Mouse (Mus musculus): ENCODE results near the gene Mprip. TPM values are rescaled to one million over a fixed set of nuclear protein-coding genes. Genes with fewer than 3 reads are reported as not detected.
"Not testable (repeated sequence)": the region's sequence is repeated elsewhere in the genome, so short reads cannot be mapped to it uniquely, and the experiment has no call there.

Gene Mprip
- polyA plus RNA-seq (2015; fragmentation: Nextera tagmentation; extraction: Ambion mirVana): 37.1 and 39.3 TPM in 2 replicates

GRCm38 (mm10) chr11:59661005-59661404 is at the start of gene Mprip:
Gene Mprip, plus strand, starts transcription at chr11:59661305.
- H3K27ac ChIP-seq: peak within 1 kb of the TSS; percentile 66
- peak within 1 kb of the TSS; percentile 56 for H3K4me2 ChIP-seq (replicated peaks)
- 56% methylated on average over 3 of the region's 3 CpGs for WGBS
- no peaks in the 10 kb centered on the region for H3K36me3 ChIP-seq
- no peak for ATAC-seq
- H3K4me3 ChIP-seq (replicated peaks): peak within 1 kb of the TSS; percentile 78
- H3K27me3 ChIP-seq: no peaks in the 10 kb centered on the region
- H3K9me3 ChIP-seq: no peaks in the 10 kb centered on the region
- peaks cover 41% of the 10 kb centered on the region for H3K4me1 ChIP-seq (replicated peaks)
- H3K9ac ChIP-seq (replicated peaks): peak within 1 kb of the TSS; percentile 57

DNA sequence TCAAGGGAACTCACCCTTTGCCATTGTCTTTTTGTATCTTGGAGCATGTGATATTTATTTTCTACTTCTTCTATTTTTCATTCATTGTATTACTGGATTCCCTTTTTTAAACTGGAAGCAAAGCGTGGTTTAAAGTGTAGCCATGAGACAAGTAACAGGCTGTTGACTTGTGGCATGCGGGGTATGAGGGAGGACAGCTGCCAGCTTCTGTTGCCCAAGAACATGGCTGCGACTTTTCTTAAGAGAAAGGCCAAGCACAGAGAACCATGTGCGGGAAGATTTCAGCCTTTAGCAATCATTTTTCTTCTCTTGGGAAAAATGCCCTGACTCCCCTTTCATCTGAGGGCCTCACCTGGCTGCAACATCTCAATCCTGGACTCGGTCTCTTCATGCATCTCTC is 49.5 kb upstream of the Mprip start:
- H3K27me3 ChIP-seq: no peaks in the 10 kb centered on the region
- no peak for ATAC-seq
- H3K27ac ChIP-seq: no peak overlapping the region
- no peak overlapping the region for H3K4me2 ChIP-seq (replicated peaks)
- 95% methylated on average over 5 of the region's 5 CpGs for WGBS
- H3K9ac ChIP-seq (replicated peaks): no peak overlapping the region
- H3K4me3 ChIP-seq (replicated peaks): no peak overlapping the region
- no peaks in the 10 kb centered on the region for H3K4me1 ChIP-seq (replicated peaks)
- H3K36me3 ChIP-seq: no peaks in the 10 kb centered on the region
- H3K9me3 ChIP-seq: no peaks in the 10 kb centered on the region

- 60% methylated on average over 4 of the region's 4 CpGs for WGBS
- no peaks in the 10 kb centered on the region for H3K9me3 ChIP-seq
- H3K36me3 ChIP-seq: no peaks in the 10 kb centered on the region
- no peak overlapping the region for H3K27ac ChIP-seq
- H3K4me3 ChIP-seq (replicated peaks): no peak overlapping the region
- no peaks in the 10 kb centered on the region for H3K27me3 ChIP-seq
- no peak overlapping the region for H3K9ac ChIP-seq (replicated peaks)
- ATAC-seq: no peak
- no peaks in the 10 kb centered on the region for H3K4me1 ChIP-seq (replicated peaks)
- no peak overlapping the region for H3K4me2 ChIP-seq (replicated peaks)
Observed at GRCm38 (mm10) chr11:59614120-59614519, 47.0 kb upstream of the Mprip start.

DNA sequence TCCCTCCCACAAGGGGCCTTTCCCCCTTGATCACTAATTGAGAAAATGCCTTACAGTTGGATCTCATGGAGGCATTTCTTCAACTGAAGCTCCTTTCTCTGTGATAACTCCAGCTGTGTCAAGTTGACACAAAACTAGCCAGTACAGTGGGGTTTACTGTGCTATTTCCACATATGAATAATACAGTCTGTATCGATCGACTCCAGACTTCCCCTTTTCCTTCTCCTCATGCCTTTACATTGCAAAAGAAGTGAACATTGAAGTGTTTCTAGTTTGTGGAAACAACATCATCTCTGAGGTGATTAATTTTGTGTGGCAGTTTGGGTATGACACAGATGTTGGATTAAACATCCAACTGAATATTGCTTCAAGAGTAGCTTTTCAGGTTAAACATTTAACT is 44.1 kb upstream of the Mprip start:
- WGBS: 98% methylated on average over 2 of the region's 2 CpGs
- not testable (repeated sequence) for H3K27ac ChIP-seq; H3K36me3 ChIP-seq; H3K4me1 ChIP-seq (replicated peaks); H3K9ac ChIP-seq (replicated peaks); H3K9me3 ChIP-seq; H3K4me3 ChIP-seq (replicated peaks); H3K27me3 ChIP-seq; H3K4me2 ChIP-seq (replicated peaks); ATAC-seq

- Histone ChIP-seq H3K27ac (no peak overlapping the region), H3K36me3 (no peaks in the 10 kb centered on the region), H3K9me3 (no peaks in the 10 kb centered on the region), H3K4me3 (replicated peaks) (no peak overlapping the region), H3K4me1 (replicated peaks) (no peaks in the 10 kb centered on the region), H3K9ac (replicated peaks) (no peak overlapping the region), H3K4me2 (replicated peaks) (no peak overlapping the region), H3K27me3 (no peaks in the 10 kb centered on the region)
- WGBS: 75% methylated on average over 3 of the region's 3 CpGs
- ATAC-seq: no peak
Observed at GRCm38 (mm10) chr11:59622214-59622613, 38.9 kb upstream of the Mprip start.

GRCm38 (mm10) chr11:59624017-59624630 is 37.0 kb upstream of the Mprip start:
- H3K9me3 ChIP-seq: no peaks in the 10 kb centered on the region
- H3K36me3 ChIP-seq: no peaks in the 10 kb centered on the region
- no peak overlapping the region for H3K9ac ChIP-seq (replicated peaks)
- no peak overlapping the region for H3K4me2 ChIP-seq (replicated peaks)
- H3K27ac ChIP-seq: no peak overlapping the region
- WGBS: 40% methylated on average over 6 of the region's 6 CpGs
- H3K4me3 ChIP-seq (replicated peaks): no peak overlapping the region
- no peaks in the 10 kb centered on the region for H3K4me1 ChIP-seq (replicated peaks)
- ATAC-seq: no peak; the same call in 1 of the 2 replicates
- H3K27me3 ChIP-seq: no peaks in the 10 kb centered on the region

GRCm38 (mm10) chr11:59626192-59626591 is 34.9 kb upstream of the Mprip start:
- no peak overlapping the region for H3K4me2 ChIP-seq (replicated peaks)
- no peaks in the 10 kb centered on the region for H3K36me3 ChIP-seq
- no peaks in the 10 kb centered on the region for H3K9me3 ChIP-seq
- no peaks in the 10 kb centered on the region for H3K27me3 ChIP-seq
- WGBS: 89% methylated on average over 7 of the region's 7 CpGs
- H3K27ac ChIP-seq: no peak overlapping the region
- no peaks in the 10 kb centered on the region for H3K4me1 ChIP-seq (replicated peaks)
- no peak for ATAC-seq
- H3K9ac ChIP-seq (replicated peaks): no peak overlapping the region
- H3K4me3 ChIP-seq (replicated peaks): no peak overlapping the region

- Histone ChIP-seq H3K4me3 (replicated peaks) (no peak overlapping the region), H3K36me3 (no peaks in the 10 kb centered on the region), H3K9ac (replicated peaks) (no peak overlapping the region), H3K4me1 (replicated peaks) (no peaks in the 10 kb centered on the region), H3K27me3 (no peaks in the 10 kb centered on the region), H3K4me2 (replicated peaks) (no peak overlapping the region), H3K9me3 (no peaks in the 10 kb centered on the region), H3K27ac (no peak overlapping the region)
- ATAC-seq: no peak
- WGBS: 83% methylated on average over 5 of the region's 5 CpGs
Observed at GRCm38 (mm10) chr11:59628177-59628576, 32.9 kb upstream of the Mprip start.

DNA sequence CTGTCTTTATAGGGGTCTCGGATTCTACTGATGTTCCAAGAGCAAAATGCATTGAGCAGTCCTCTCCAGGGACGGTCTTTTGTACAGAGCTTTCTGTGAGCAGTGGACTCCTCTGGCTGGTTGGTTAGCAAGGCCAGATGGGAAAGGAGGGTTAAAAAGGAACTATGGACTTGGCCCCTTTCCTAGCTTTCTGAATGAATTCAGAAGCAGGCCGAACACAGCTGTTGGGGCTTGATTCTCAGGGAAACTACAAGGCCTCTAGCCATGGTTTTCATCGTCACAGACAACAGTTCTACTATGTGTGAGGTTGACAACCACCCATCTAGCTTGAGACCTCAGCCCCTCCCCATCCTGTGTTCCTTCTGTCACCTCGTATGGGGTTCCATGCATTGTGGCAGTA is 31.2 kb upstream of the Mprip start:
- Histone ChIP-seq H3K27ac (no peak overlapping the region), H3K4me2 (replicated peaks) (no peak overlapping the region), H3K4me3 (replicated peaks) (no peak overlapping the region), H3K36me3 (no peaks in the 10 kb centered on the region), H3K27me3 (no peaks in the 10 kb centered on the region), H3K9me3 (no peaks in the 10 kb centered on the region), H3K9ac (replicated peaks) (no peak overlapping the region), H3K4me1 (replicated peaks) (no peaks in the 10 kb centered on the region)
- 71% methylated on average over 5 of the region's 5 CpGs for WGBS
- no peak for ATAC-seq

DNA sequence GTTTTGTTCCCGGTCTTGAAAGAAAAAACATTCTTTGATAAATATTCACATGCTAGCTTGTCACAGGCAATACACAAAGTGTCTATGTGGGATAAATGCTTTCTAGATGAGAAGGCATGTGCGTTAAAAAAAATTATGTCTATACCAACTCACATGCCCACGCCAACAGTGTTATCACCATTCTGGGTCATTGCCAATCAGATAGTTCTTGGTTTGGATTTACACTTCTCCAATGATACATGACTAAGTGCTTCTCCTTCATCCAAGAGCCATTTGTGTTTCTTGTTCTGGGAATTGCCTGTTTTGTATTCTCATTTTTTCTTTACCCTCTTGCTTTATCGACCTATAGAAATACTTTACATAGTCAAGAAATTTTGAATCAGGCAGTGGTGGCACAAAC is 29.1 kb upstream of the Mprip start:
- WGBS: 90% methylated on average over 4 of the region's 4 CpGs
- no peak overlapping the region for H3K27ac ChIP-seq
- no peaks in the 10 kb centered on the region for H3K27me3 ChIP-seq
- H3K4me1 ChIP-seq (replicated peaks): no peaks in the 10 kb centered on the region
- no peak overlapping the region for H3K9ac ChIP-seq (replicated peaks)
- H3K36me3 ChIP-seq: no peaks in the 10 kb centered on the region
- no peak overlapping the region for H3K4me3 ChIP-seq (replicated peaks)
- no peak overlapping the region for H3K4me2 ChIP-seq (replicated peaks)
- no peaks in the 10 kb centered on the region for H3K9me3 ChIP-seq
- no peak for ATAC-seq

DNA sequence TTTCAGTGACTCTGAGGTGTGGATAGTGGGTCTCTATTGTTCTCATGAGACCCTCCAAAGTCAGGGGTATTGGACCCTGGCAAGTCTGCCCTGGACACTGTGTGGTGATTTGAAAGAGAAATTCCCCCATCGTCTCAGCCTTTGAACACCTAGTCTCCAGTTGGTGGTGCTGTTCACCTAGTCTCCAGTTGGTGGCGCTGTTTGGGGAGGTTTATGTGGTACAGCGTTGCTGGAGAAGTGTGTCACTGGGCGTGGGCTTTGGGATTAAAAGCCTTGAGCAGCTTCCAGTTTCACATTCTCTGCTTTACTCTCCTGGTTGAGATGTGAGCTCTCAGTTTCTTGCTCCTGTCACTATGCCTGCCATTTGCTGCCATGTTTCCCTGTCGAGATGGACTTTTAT is 28.1 kb upstream of the Mprip start:
- 22% methylated on average over 5 of the region's 5 CpGs for WGBS
- no peaks in the 10 kb centered on the region for H3K4me1 ChIP-seq (replicated peaks)
- no peaks in the 10 kb centered on the region for H3K36me3 ChIP-seq
- H3K27ac ChIP-seq: no peak overlapping the region
- no peaks in the 10 kb centered on the region for H3K9me3 ChIP-seq
- no peak for ATAC-seq
- H3K27me3 ChIP-seq: no peaks in the 10 kb centered on the region
- no peak overlapping the region for H3K4me3 ChIP-seq (replicated peaks)
- no peak overlapping the region for H3K4me2 ChIP-seq (replicated peaks)
- no peak overlapping the region for H3K9ac ChIP-seq (replicated peaks)

DNA sequence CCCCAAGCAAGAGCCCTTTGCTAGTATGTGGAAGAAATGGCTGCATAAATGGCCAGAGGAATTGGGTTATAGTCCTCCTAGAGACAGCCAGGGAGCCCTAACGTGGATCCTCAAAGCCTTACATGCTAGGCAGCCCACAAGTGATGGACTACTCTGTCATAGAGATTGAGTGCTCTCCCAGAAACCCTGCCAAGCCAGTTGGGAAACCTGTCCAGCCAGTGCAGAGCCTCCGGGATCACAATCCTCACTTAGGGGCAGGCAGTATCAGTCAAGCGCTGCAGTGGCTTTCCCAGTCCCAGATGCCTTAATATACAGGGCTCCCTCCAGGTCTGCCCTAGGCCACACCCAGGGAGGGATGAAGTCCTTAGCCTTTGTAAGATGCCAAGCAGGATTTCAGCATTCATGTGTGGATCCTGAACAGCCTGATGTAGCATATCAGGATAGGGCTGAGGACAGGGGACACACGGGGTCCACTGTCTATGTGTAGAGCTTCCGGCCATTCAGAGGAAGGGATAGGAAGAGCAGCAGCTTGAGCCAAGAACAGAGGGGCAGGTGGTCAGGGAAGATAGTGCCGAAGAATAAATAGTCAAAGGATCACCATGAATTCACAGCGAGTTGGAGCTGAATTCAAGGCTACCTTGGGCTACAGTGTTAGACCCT is 27.0 kb upstream of the Mprip start:
- ATAC-seq: no peak
- no peak overlapping the region for H3K4me2 ChIP-seq (replicated peaks)
- no peaks in the 10 kb centered on the region for H3K27me3 ChIP-seq
- WGBS: 85% methylated on average over 7 of the region's 7 CpGs
- H3K9me3 ChIP-seq: no peaks in the 10 kb centered on the region
- no peaks in the 10 kb centered on the region for H3K36me3 ChIP-seq
- no peak overlapping the region for H3K9ac ChIP-seq (replicated peaks)
- no peak overlapping the region for H3K4me3 ChIP-seq (replicated peaks)
- no peak overlapping the region for H3K27ac ChIP-seq
- no peaks in the 10 kb centered on the region for H3K4me1 ChIP-seq (replicated peaks)
